Mouse (Mus musculus): ENCODE data around the gene Htatip2.
A peak's percentile ranks its signal among the peaks of the same experiment; 100 is the strongest.

Htatip2 gene

DNA sequence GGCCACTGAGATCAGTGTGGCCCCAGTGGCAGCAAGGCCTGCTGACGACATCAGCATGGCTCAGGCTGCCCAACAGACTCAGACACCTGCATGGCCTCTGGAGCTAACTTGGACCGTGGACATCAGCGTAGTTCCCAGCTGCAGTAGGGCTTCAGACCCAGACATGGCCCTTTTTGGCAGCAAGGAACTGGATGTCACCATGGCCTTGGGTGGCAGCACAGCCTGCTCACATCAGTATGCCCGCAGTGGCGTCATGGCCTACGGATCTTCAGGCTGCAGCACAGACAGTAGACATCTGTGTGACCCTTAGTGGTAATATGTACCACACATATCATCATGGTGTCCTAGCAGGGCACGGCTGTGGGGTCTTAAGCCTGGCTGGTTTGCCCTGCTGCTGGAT, 26.2 kb downstream of the Htatip2 start:
- DNase-seq (ENCODE audit: extremely low read depth, insufficient read length, low spot score): no peak

DNA sequence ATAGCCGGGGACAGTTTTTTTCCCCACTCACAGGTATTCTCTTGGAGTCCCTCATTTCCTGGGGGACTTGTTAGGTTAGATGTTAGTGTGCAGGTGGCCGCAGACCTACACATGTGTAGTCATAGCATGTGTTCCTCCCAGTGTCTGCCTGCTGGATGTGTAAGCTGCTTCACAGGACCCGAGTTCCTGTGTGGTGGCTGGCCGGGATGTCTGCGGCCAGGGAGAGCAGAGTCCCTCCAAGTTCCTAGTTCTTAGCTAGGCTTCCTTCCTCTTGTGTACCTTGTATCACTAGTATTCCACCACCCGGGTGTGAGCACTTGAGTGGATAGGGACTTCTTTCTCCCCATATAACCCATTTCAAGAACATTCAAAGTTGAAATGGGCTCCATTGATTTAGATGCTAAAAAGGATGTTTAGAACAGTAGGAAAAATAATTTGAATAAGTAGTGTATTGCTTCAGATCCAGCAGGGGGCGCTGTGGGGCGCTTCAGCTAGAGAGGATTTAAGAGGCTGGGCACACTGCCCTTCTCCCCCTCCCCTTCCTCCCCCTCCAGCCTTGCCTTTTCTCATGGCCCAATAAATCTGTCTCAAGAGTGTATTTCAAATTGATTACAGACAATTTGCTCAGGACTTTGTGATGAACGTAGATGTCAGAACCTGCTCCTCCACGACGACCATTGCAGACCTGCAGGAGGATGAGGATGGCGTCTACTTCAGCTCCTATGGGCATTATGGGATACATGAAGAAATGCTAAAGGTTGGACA, 27.9 kb downstream of the Htatip2 start:
- peak; percentile 19 for DNase-seq (ENCODE audit: extremely low read depth, insufficient read length, low spot score)

DNA sequence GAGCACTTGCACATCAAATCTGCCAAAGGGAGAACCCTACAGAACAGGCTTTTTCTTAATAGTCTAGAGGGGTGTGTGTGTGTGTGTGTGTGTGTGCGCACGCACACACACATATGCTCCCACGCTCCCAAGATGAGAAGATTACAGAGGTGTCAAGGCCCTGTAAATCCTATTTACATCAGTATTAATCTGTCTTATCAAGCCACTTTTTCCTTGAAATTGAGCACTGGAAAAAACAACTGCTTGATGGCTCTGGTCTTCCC, 28.4 kb downstream of the Htatip2 start:
- no peak for DNase-seq (ENCODE audit: extremely low read depth, insufficient read length, low spot score)

DNA sequence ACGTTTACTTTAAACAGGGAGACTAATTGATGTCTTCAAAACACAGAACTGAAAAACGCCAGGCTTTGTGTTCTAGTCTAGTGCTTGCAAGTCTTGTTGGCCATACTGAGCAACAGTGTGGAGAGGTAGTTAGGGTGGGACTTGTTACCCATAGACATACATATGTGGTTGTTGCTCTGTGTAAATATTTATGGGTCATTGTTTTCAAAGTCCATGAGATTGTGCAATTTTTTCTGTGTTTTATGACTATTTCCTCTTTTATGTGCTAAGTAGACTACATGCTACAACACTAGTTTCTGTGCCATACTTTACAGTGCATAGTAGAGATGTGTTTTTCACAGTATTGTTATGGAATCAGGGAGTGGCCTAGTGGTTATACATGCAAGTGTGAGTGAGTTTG, 35.4 kb downstream of the Htatip2 start:
- DNase-seq (ENCODE audit: extremely low read depth, insufficient read length, low spot score): no peak

DNA sequence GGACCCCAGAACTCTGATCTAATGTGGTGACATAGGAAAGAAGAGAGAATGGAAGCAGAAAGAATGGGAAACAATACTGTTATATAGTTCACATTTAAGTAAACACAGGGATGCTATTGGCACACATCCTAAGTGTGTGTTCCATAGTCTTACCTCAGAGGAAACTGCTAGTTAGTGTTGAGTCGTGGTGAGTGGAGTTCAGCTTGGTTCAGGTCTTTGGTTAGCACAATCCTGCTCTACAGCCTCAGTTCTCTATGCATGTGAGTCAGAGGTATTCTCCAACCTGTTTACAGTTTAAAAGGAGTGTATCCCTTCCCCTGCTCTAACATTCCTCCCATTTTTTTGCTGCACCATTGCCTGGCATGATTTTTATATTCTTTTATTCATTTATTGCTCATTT, 38.3 kb downstream of the Htatip2 start:
- no peak for DNase-seq (ENCODE audit: extremely low read depth, insufficient read length, low spot score)

DNA sequence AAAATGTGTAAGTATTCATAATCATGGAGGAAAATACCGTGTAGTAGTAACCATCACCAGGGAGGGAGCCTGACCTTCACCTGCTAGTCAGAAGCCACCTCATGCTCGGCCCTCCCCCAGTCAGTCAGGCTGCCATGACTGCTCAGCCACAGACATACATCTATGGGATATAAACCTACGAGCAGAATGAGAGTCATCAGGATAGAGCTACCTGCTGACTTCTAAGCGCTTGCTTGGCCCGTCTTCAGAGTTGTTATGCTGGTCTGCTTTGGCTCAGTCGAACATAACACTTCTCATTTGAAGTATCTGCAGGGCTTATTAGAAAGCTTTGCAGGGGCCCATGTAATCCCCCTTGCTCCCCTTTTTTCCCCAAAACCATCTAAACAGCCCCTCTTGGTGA, 44.6 kb downstream of the Htatip2 start:
- no peak for DNase-seq (ENCODE audit: extremely low read depth, insufficient read length, low spot score)

DNA sequence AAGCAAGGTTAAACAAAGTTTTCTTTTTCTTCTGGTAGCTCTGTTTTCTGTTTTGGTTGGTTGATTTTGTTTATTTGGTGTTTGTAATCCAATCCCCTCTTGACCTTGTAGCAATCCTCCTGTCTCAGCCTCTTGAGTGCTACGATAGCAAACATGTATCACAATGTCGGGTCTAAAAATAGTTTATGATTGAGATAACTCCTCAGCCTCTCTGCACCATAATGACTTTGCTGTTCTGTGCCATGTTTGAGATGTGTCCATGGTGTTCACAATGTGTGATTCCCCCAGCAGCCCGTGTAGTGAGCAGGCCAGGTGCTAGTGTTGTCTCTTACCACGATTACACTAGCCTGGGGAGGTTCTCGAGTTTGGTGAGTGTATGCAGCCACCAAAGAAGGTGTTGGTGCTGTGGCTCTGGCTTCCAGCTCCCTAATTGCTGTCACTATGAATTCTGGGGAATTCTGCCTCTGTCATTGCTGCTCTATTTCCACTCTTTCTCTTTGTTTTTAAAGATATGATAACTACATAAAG, 45.8 kb downstream of the Htatip2 start:
- no peak for DNase-seq (ENCODE audit: extremely low read depth, insufficient read length, low spot score)

DNA sequence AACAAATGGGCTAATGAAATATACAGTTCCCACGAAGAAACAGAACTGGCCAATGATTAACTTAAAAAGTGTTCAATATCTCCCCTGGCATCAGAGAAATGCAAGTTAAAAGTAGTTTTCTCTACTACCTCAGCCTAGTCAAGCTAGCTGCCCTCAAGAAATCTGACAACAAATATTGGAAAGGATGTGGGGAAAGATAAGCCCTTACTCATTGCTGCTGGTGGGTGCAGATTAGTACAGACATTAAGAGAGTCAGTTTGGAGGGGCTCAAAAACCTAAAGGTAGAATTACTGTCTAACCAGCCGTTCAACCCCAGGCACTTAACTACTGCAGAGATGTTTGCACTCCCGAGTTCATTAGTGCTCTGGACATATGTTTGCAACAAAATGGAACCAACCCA, 46.7 kb downstream of the Htatip2 start:
- no peak for DNase-seq (ENCODE audit: extremely low read depth, insufficient read length, low spot score)

DNA sequence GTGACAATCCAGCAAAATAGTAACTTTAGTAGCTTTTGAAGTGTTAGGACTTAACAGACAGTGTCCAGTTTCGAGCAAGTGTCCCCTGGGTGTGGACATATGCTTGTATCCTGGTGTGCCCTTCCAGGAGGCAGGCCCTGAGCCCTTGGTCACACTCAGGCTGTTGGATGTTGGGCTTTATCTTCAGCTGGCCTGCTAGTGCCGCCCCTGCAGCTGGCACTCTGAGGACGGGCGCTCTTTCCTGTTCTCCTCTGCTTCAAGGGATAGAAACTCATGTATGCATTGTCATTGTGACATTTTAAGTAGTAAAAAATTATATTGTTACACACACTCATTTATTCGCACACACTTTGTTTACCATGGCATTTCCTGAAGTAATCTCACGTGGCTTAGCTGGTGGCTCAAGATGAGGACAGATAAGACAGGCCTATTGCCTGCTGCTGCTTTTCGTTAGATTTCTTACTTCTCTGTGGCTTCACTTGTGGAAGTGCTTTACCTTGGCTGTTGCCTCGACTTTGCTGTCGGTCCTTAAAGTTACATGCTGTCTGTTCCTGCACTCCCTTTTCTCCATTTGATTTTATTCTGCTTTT, 48.3 kb downstream of the Htatip2 start:
- DNase-seq (ENCODE audit: extremely low read depth, insufficient read length, low spot score): no peak

DNA sequence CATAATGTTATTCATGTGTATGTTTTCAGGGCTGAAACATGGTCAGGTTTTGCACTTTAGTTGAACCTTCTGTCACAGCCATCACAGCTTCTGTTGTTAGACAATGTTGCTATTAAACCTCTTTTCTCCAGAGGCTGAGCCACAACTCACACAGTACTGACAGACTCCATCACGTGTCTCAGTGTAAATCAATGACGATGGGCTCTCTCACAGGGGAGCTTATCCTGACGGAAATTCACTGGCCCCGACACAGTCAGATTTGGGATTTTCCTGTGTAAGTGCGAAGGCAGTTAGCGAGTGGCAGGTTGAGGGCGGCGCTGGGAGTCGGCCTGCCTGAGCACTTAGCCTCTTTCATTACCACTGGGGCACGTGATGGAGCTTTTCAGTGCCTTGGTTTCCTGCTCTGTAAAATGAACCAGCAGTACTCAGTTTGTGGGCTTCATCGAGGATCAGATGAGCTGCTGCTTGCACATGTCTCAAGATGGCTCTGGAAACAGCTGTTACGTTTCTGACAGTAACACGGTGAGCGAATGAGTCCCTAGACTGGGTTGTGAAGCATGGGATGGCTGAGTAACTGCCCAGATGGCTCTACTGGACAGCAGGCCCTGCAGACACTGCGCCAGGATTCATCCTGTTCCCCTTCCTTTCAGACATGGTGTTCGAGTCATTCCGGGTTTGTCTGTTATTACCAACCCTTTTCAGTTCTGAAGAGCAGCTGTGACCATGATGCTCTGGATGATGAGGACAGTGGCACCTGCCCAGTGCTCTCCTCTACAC, 49.1 kb downstream of the Htatip2 start:
- DNase-seq (ENCODE audit: extremely low read depth, insufficient read length, low spot score): no peak

DNA sequence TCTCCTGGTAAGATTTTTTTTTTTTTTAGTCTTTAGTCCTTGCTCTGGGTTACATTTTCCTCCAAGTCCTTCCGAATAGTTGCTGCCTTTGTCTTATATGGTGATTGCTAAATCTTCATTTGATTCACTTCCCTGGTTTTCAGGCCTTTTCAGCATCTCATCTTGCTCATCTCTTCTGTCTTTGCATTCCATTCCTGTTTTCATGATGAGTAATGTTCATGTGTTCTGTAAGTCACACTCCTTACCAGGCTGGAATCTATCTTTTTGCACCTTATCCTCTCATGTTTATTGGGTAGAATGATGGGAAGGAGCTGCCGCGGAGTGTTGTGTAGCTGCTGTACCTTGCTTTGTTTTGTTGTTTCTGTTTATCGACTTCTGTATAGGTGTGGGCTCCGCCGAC, 50.2 kb downstream of the Htatip2 start:
- peak; percentile 30 for DNase-seq (ENCODE audit: extremely low read depth, insufficient read length, low spot score)

DNA sequence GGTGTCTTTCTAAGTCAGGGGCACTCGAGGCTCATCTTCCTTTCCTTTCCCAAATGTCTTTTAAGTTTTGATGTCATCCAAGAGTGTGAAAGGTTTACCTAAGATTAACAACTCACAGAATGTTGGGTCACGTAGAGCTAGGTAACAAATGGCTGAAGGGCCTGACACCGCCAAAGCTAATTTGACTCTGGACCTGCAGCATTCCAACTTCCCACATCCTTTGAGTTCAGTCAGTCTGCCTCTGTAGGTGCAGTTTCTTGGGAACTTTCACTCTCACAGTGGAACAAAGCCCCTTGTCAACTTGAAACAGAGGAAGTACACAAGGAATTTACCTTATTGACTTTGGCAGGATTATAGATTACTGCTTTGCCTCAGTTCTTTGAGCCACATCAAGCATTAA, 50.6 kb downstream of the Htatip2 start:
- no peak for DNase-seq (ENCODE audit: extremely low read depth, insufficient read length, low spot score)

DNA sequence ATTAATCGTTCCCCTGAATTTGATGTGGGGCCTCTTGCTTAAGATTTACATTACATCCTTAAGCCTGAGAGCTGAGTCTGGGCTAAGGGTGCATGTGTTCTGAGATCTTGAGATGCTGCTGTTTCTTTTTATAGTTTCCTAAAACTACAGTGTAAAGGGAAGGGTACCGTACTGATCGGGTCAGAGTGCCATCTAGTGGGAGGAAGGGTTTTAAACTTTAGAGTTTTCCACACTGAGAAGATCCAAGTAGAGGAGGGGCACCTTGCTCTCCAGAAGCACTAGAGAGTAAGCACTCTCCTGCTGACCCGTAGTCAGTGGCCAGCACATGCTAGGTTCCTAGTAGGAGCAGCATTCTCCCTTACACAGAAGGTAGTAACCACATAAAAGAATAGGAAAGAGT, 52.4 kb downstream of the Htatip2 start:
- no peak for DNase-seq (ENCODE audit: extremely low read depth, insufficient read length, low spot score)

DNA sequence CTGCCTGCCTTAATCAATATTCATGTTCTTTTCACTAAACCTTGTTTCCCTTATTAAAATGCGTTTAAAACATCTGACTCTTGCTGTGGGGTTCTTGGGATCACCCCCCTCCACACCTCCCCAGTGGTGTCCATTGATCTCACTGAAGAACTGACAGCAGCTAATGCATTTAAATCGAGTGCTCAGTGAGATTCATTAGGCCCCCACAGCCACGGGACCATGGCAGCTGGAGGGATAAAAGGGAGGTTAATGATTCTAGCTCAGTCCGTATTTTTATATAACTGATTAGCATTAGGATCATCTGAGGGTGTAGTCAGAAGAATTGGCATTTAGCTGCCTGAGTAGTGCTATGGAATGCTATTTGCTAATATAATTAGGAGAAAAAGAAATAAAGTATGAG, 60.5 kb downstream of the Htatip2 start:
- no peak for DNase-seq (ENCODE audit: extremely low read depth, insufficient read length, low spot score)

DNA sequence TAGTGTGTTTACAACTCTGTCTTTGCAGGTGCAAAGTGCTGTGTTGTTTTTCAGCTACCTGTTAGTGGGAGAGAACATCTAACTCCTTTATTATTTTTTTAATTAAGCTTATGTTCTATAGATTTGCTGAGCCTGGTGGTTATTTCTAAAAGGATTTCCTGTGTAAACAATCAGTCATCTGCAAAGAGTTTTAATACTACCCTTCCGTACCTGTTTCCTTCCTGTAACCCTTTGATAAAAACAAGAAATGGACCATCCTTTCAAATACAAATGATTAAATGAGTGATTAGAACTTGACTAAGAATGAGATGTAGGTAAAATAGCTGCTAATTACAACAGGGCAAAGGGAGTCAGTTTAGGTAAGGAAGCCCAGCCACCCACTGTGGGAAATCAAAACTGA, 62.5 kb downstream of the Htatip2 start:
- DNase-seq (ENCODE audit: extremely low read depth, insufficient read length, low spot score): no peak

DNA sequence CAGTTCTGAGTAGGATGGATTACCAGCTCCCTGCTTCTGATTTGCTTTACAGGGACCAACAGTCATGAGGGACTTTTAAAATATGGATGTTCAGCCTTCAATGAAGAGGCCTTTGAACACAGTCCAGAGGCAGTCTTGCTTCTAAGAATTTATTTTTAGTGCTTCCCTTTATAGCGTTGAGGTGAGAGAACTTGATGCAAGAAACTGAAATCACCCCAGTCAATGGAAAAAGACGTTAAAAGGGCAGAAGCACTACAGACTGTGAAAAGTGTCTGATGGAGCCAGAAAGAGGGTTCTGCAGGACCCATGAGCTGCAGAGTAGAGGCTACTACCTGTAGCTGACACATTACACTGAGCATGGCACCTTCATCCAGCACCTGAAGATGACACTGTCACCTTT, 63.1 kb downstream of the Htatip2 start:
- DNase-seq (ENCODE audit: extremely low read depth, insufficient read length, low spot score): no peak

Measured in 3134 (cell line).